Mouse (Mus musculus) midbrain, postnatal 0 days (tissue): Measurements from ENCODE around the gene Tnfrsf21. TPM values are rescaled to one million over a fixed set of nuclear protein-coding genes. Genes with fewer than 3 reads are reported as not detected.

ENCODE experiments used
- ATAC-seq: fragments of 200-750 bp; cut with Nextera tagmentation; 2 replicates; pipeline ENCODE4 v1.8.0; 2017; ENCODE audit warnings: moderate number of reproducible peaks, mild to moderate bottlenecking, moderate TSS enrichment, moderate library complexity; ENCODE audit not compliant: low FRiP score
- DNase-seq: peaks from one replicate; pipeline ENCODE4 v3.0.0-alpha.2; 2015; ENCODE audit warnings: low spot score
- H3K27ac ChIP-seq: fragments of 300-500 bp; sonication (generic); 2 replicates; pipeline ENCODE4 v1.5.1; 2014; ENCODE audit warnings: low read depth, mild to moderate bottlenecking, low read length, mixed read lengths
- H3K27me3 ChIP-seq: fragments of 300-500 bp; sonication (generic); 2 replicates; pipeline ENCODE4 v1.6.1; 2014; ENCODE audit warnings: low read length, control low read depth, mixed read lengths; ENCODE audit not compliant: insufficient read depth
- H3K36me3 ChIP-seq: fragments of 300-500 bp; sonication (generic); 2 replicates; pipeline ENCODE4 v1.6.1; 2014; ENCODE audit warnings: low read length, control low read depth, mixed read lengths; ENCODE audit not compliant: insufficient read depth
- H3K4me1 ChIP-seq: fragments of 300-500 bp; sonication (generic); 2 replicates; pipeline ENCODE4 v1.6.1; 2014; ENCODE audit warnings: mild to moderate bottlenecking, control low read depth, antibody characterized with exemption, low read length, mixed read lengths; ENCODE audit not compliant: insufficient read depth
- H3K4me2 ChIP-seq: fragments of 300-500 bp; sonication (generic); 2 replicates; pipeline ENCODE4 v1.6.1; 2014; ENCODE audit warnings: low read depth, mild to moderate bottlenecking, low read length, mixed read lengths; ENCODE audit not compliant: poor library complexity, severe bottlenecking
- H3K4me3 ChIP-seq: fragments of 300-500 bp; sonication (generic); 2 replicates; pipeline ENCODE4 v1.5.1; 2014; ENCODE audit warnings: low read depth, mild to moderate bottlenecking, low read length, moderate library complexity
- H3K9ac ChIP-seq: fragments of 300-500 bp; sonication (generic); replicated peaks from 2 replicates; pipeline ENCODE4 v1.6.1; 2014; ENCODE audit warnings: mild to moderate bottlenecking, low read length, moderate library complexity, mixed read lengths; ENCODE audit not compliant: poor library complexity, severe bottlenecking
- H3K9me3 ChIP-seq: fragments of 300-500 bp; sonication (generic); 2 replicates; pipeline ENCODE4 v1.6.1; 2016; ENCODE audit warnings: low read length, control low read depth
- CTCF ChIP-seq: IDR thresholded peaks from 2 replicates; pipeline ENCODE4 v1.5.1; 2016; ENCODE audit warnings: antibody characterized with exemption, mild to moderate bottlenecking
- WGBS: fragments of 180-500 bp; shearing (Covaris S2); extraction: QIAGEN DNeasy Blood & Tissue Kit; methylation state at CpG from one replicate; pipeline ENCODE4 v1.1.7; 2014; 5-methylcytosine and 5-hydroxymethylcytosine counted together
- polyA plus RNA-seq: library from polyadenylated mRNA; unstranded; fragments of >200 nt; fragmentation: Nextera tagmentation; extraction: Ambion mirVana; gene quantifications from 2 replicates; pipeline ENCODE4 v1.2.1, GENCODE M21; 2015
- total RNA-seq: library from RNA; depleted of rRNA; stranded (reverse); fragments of >200 nt; gene quantifications from 2 replicates; pipeline ENCODE4 v1.2.3, GENCODE M21; 2014

The Tnfrsf21 gene
- total and polyA plus RNA-seq, 2 experiments from 2014 or later: 74.5 to 110 TPM

- no peak for TF ChIP-seq CTCF
- H3K9me3 ChIP-seq: no peaks in the 10 kb centered on the region
- no peak overlapping the region for H3K27ac ChIP-seq
- no peak overlapping the region for H3K4me3 ChIP-seq
- no peaks in the 10 kb centered on the region for H3K27me3 ChIP-seq
- H3K9ac ChIP-seq: no peak overlapping the region
- DNase-seq: no peak
- no peaks in the 10 kb centered on the region for H3K4me1 ChIP-seq
- WGBS: 83% methylated on average over 8 of the region's 8 CpGs
- H3K36me3 ChIP-seq: no peaks in the 10 kb centered on the region
- H3K4me2 ChIP-seq: no peak overlapping the region
- ATAC-seq: no peak
Observed at GRCm38 (mm10) chr17:43075937-43076336, 59.6 kb downstream of the Tnfrsf21 start.

GRCm38 (mm10) chr17:43076801-43077493 is 60.6 kb downstream of the Tnfrsf21 start:
- Histone ChIP-seq H3K4me3 (no peak overlapping the region), H3K9me3 (no peaks in the 10 kb centered on the region), H3K27me3 (no peaks in the 10 kb centered on the region), H3K27ac (no peak overlapping the region), H3K9ac (no peak overlapping the region), H3K4me1 (no peaks in the 10 kb centered on the region), H3K36me3 (no peaks in the 10 kb centered on the region), H3K4me2 (peak overlapping the region; percentile 30)
- WGBS: 19% methylated on average over 18 of the region's 18 CpGs
- ATAC-seq (peak; percentile 94), DNase-seq (peak; percentile 92)
- TF ChIP-seq CTCF: no peak

- H3K9me3 ChIP-seq: no peaks in the 10 kb centered on the region
- H3K4me3 ChIP-seq: no peak overlapping the region
- WGBS: 36% methylated on average over 4 of the region's 4 CpGs
- no peak overlapping the region for H3K9ac ChIP-seq
- H3K4me1 ChIP-seq: no peaks in the 10 kb centered on the region
- no peak overlapping the region for H3K27ac ChIP-seq
- H3K36me3 ChIP-seq: no peaks in the 10 kb centered on the region
- DNase-seq (no peak), ATAC-seq (no peak)
- peak overlapping the region; percentile 30; the same call in 1 of the 2 replicates for H3K4me2 ChIP-seq
- H3K27me3 ChIP-seq: no peaks in the 10 kb centered on the region
- TF ChIP-seq CTCF: no peak
Observed at GRCm38 (mm10) chr17:43077540-43077939, 61.2 kb downstream of the Tnfrsf21 start.

GRCm38 (mm10) chr17:43081225-43081624 is 64.9 kb downstream of the Tnfrsf21 start:
- no peak overlapping the region for H3K4me2 ChIP-seq
- TF ChIP-seq CTCF: no peak
- H3K36me3 ChIP-seq: peaks cover 9% of the 10 kb centered on the region; the same call in 1 of the 2 replicates
- DNase-seq (no peak), ATAC-seq (no peak)
- 91% methylated on average over 5 of the region's 5 CpGs for WGBS
- no peak overlapping the region for H3K27ac ChIP-seq
- no peaks in the 10 kb centered on the region for H3K27me3 ChIP-seq
- no peaks in the 10 kb centered on the region for H3K4me1 ChIP-seq
- H3K4me3 ChIP-seq: no peak overlapping the region
- no peaks in the 10 kb centered on the region for H3K9me3 ChIP-seq
- H3K9ac ChIP-seq: no peak overlapping the region

GRCm38 (mm10) chr17:43089496-43089895 is 73.1 kb downstream of the Tnfrsf21 start:
- TF ChIP-seq CTCF: no peak
- no peak overlapping the region for H3K9ac ChIP-seq
- DNase-seq (no peak), ATAC-seq (no peak)
- 91% methylated on average over 6 of the region's 6 CpGs for WGBS
- H3K4me3 ChIP-seq: no peak overlapping the region
- H3K27ac ChIP-seq: no peak overlapping the region
- H3K27me3 ChIP-seq: no peaks in the 10 kb centered on the region
- H3K9me3 ChIP-seq: no peaks in the 10 kb centered on the region
- H3K36me3 ChIP-seq: peaks cover 31% of the 10 kb centered on the region
- no peaks in the 10 kb centered on the region for H3K4me1 ChIP-seq
- H3K4me2 ChIP-seq: no peak overlapping the region

GRCm38 (mm10) chr17:43090948-43091724 is 74.8 kb downstream of the Tnfrsf21 start:
- no peaks in the 10 kb centered on the region for H3K4me1 ChIP-seq
- no peak overlapping the region for H3K4me2 ChIP-seq
- peaks cover 22% of the 10 kb centered on the region for H3K36me3 ChIP-seq
- 89% methylated on average over 3 of the region's 3 CpGs for whole genome bisulfite sequencing
- H3K9ac ChIP-seq: no peak overlapping the region
- ATAC-seq (no peak), DNase-seq (no peak)
- no peaks in the 10 kb centered on the region for H3K27me3 ChIP-seq
- no peaks in the 10 kb centered on the region for H3K9me3 ChIP-seq
- no peak overlapping the region for H3K4me3 ChIP-seq
- no peak for TF ChIP-seq CTCF
- no peak overlapping the region for H3K27ac ChIP-seq
